ENCODE assay signal across 10 mouse cellular contexts in the genomic region with DNA sequence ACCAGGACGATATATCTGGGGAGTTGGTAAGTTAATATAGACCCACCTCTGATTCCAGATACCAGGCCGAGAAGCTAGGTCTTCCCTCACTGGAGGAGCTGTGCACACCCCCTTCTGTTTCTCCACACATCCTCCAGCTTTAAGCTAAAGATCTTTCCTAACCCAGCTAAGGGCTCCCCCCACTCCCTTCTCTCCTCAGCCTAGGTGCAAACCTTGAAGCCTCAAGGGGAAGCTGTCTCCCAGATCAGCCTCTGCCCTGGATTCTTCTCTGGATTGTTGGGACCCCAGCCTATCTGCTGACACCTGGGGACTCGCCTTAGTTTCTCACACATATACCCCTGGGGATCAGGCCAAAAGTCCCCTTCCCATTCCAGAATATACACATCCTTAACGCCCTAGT. TPM values are rescaled to one million over a fixed set of nuclear protein-coding genes. Genes with fewer than 3 reads are reported as not detected.
A peak's percentile ranks its signal among the peaks of the same experiment; 100 is the strongest.
DNase-seq lines count a peak whose midpoint lies in the region; ATAC-seq and TF ChIP-seq lines count a peak whose summit lies in the region.
"Had no signal": no experiment of that assay in that cellular context is flagged by ENCODE, and none has a peak within 500 bp of the region (broad histone marks: within the 10 kb centered on the region; RNA-seq: fewer than 3 reads in every experiment).

No protein-coding gene starts in this region.

- peak overlapping the region; percentile 75 for H3K4me3 ChIP-seq in heart, embryonic 13.5 days
- peak overlapping the region; percentile 65 for H3K4me3 ChIP-seq in cortical plate, adult 2 months (ENCODE audit: insufficient read depth, low read length)
- H3K4me3 ChIP-seq in heart, embryonic 16.5 days (ENCODE audit: low read length): peak overlapping the region; percentile 77
- H3K4me3 ChIP-seq in midbrain, embryonic 12.5 days: peak overlapping the region; percentile 58; the same call in 1 of the 2 replicates

- H3K27me3 ChIP-seq in heart, embryonic 13.5 days (replicated peaks): peaks cover 8% of the 10 kb centered on the region; the same call in 1 of the 2 replicates
- H3K27me3 ChIP-seq in heart, embryonic 16.5 days (ENCODE audit: control insufficient read depth, insufficient read depth, low read length): no peaks in the 10 kb centered on the region
- peaks cover 35% of the 10 kb centered on the region for H3K27me3 ChIP-seq in midbrain, embryonic 12.5 days

- WGBS in heart, embryonic 13.5 days: 45% methylated on average over 4 of the region's 4 CpGs
- 52% methylated on average over 4 of the region's 4 CpGs for WGBS in heart, embryonic 16.5 days
- 46% methylated on average over 4 of the region's 4 CpGs for WGBS in midbrain, embryonic 12.5 days

- no peak overlapping the region for H3K27ac ChIP-seq in heart, embryonic 13.5 days (replicated peaks)
- H3K27ac ChIP-seq in cortical plate, adult 2 months (ENCODE audit: insufficient read depth, low read length): peak overlapping the region; percentile 32
- H3K27ac ChIP-seq in heart, embryonic 16.5 days (ENCODE audit: low read length): no peak overlapping the region
- no peak overlapping the region for H3K27ac ChIP-seq in midbrain, embryonic 12.5 days (replicated peaks)

- H3K9me3 ChIP-seq in heart, embryonic 13.5 days: no peaks in the 10 kb centered on the region
- no peaks in the 10 kb centered on the region for H3K9me3 ChIP-seq in heart, embryonic 16.5 days (replicated peaks; ENCODE audit: control insufficient read depth, low read length)
- no peaks in the 10 kb centered on the region for H3K9me3 ChIP-seq in midbrain, embryonic 12.5 days

- H3K36me3 ChIP-seq in heart, embryonic 13.5 days: no peaks in the 10 kb centered on the region
- no peaks in the 10 kb centered on the region for H3K36me3 ChIP-seq in heart, embryonic 16.5 days (ENCODE audit: control insufficient read depth, insufficient read depth)
- H3K36me3 ChIP-seq in midbrain, embryonic 12.5 days: no peaks in the 10 kb centered on the region

- TF ChIP-seq POLR2A in cortical plate, adult 2 months (IDR thresholded peaks at IDR 0.05; ENCODE audit: extremely low read depth, insufficient read depth, low read length): no peak

- DNase-seq in heart, adult 8-10 months (ENCODE audit: low spot score): no peak
- no peak for DNase-seq in adrenal gland, adult 18-20 months (ENCODE audit: low spot score in 2 of 2)
- DNase-seq in gastrocnemius, postnatal 10 days: no peak
- DNase-seq: lung, adult 2 months had no signal

- H3K4me2 ChIP-seq in heart, embryonic 13.5 days: peak overlapping the region; percentile 95
- H3K4me2 ChIP-seq in heart, embryonic 16.5 days (ENCODE audit: low read depth, low read length): peak overlapping the region; percentile 90
- H3K4me2 ChIP-seq in midbrain, embryonic 12.5 days (replicated peaks): peak overlapping the region; percentile 94

- no peak for TF ChIP-seq CTCF in cortical plate, adult 2 months (IDR thresholded peaks at IDR 0.05; ENCODE audit: extremely low read depth, insufficient read depth, low read length)

- H3K9ac ChIP-seq in heart, embryonic 13.5 days: peak overlapping the region; percentile 83
- H3K9ac ChIP-seq in heart, embryonic 16.5 days (ENCODE audit: low read length): peak overlapping the region; percentile 80
- H3K9ac ChIP-seq in midbrain, embryonic 12.5 days (replicated peaks): no peak overlapping the region

- no peak for ATAC-seq in heart, embryonic 13.5 days (ENCODE audit: extremely low read depth, insufficient number of reproducible peaks, low FRiP score, low TSS enrichment)
- no peak for ATAC-seq in heart, embryonic 16.5 days (replicated peaks; ENCODE audit: extremely low read depth, insufficient read depth, low FRiP score)
- ATAC-seq in midbrain, embryonic 12.5 days (ENCODE audit: low FRiP score, low read depth): no peak
- no peak for ATAC-seq in CD4-positive, CD25-positive, alpha-beta regulatory T cell, adult 4 months

- peaks cover 36% of the 10 kb centered on the region for H3K4me1 ChIP-seq in heart, embryonic 13.5 days
- peaks cover 2% of the 10 kb centered on the region; the same call in 1 of the 2 replicates for H3K4me1 ChIP-seq in cortical plate, adult 2 months (ENCODE audit: control insufficient read depth, insufficient read depth, low read length)
- peaks cover 13% of the 10 kb centered on the region for H3K4me1 ChIP-seq in heart, embryonic 16.5 days (ENCODE audit: control insufficient read depth, insufficient read depth, low read length)
- peaks cover 13% of the 10 kb centered on the region; the same call in 1 of the 2 replicates for H3K4me1 ChIP-seq in midbrain, embryonic 12.5 days

RNA-seq across cellular contexts. Expression of gene Lrrc3b, which starts 1.7 kb away (rescaled TPM):
- polyA plus RNA-seq in heart, embryonic 13.5 days (2015; fragmentation: Nextera tagmentation; extraction: Ambion mirVana): 5.1 and 7.6 TPM in 2 replicates
- 10 to 100 TPM; 27.9 to 35.7 (median 29.7) TPM for total RNA-seq in heart, adult 8-10 months (2022)
- polyA plus RNA-seq in cortical plate, adult 2 months (2012; rRNA removed): 21.2 and 21.3 TPM in 2 replicates
- polyA plus RNA-seq in heart, embryonic 16.5 days (2015; fragmentation: Nextera tagmentation; extraction: Ambion mirVana): 9.3 and 12.6 TPM in 2 replicates
- 1.5 and 2.6 TPM in 2 replicates for polyA plus RNA-seq in midbrain, embryonic 12.5 days (2016; fragmentation: Nextera tagmentation; extraction: Ambion mirVana)
- total RNA-seq in adrenal gland, adult 18-20 months (2021): 1 to 10 TPM; 3.3 to 5.9 TPM
- not detected for polyA plus RNA-seq in CD4-positive, CD25-positive, alpha-beta regulatory T cell, adult 4 months (2017; shearing (Covaris generic))
- 1 to 10 TPM; 2.7 to 4.6 TPM for total RNA-seq in gastrocnemius, postnatal 10 days (2021)
- total RNA-seq: hematopoietic stem cell, adult 5-6 weeks had no signal
